Mouse (Mus musculus) cortical plate, adult 2 months (tissue): ENCODE data around the gene Casc4.

Experiments
- CTCF ChIP-seq: fragments of 200-500 bp; IDR thresholded peaks from 2 replicates; pipeline ENCODE4 v1.5.1; 2011; ENCODE audit warnings: mild to moderate bottlenecking, control low read depth, low read length; ENCODE audit not compliant: insufficient read depth; ENCODE audit errors: extremely low read depth
- POLR2A ChIP-seq: fragments of 200-500 bp; IDR thresholded peaks from 2 replicates; pipeline ENCODE4 v1.6.1; 2011; ENCODE audit warnings: mild to moderate bottlenecking, low read length, control low read depth; ENCODE audit not compliant: insufficient read depth; ENCODE audit errors: extremely low read depth

GRCm38 (mm10) chr2:121826189-121826588, 40.6 kb upstream of the Casc4 start:
- no peak for TF ChIP-seq POLR2A
- TF ChIP-seq CTCF, result no peak
